Mouse (Mus musculus): ENCODE measurements around the gene Kctd13. TPM values are rescaled to one million over a fixed set of nuclear protein-coding genes. Genes with fewer than 3 reads are reported as not detected.

Kctd13 gene
- total and polyA plus RNA-seq, 3 experiments: 19.0 to 40.4 (median 37.5) TPM

DNA sequence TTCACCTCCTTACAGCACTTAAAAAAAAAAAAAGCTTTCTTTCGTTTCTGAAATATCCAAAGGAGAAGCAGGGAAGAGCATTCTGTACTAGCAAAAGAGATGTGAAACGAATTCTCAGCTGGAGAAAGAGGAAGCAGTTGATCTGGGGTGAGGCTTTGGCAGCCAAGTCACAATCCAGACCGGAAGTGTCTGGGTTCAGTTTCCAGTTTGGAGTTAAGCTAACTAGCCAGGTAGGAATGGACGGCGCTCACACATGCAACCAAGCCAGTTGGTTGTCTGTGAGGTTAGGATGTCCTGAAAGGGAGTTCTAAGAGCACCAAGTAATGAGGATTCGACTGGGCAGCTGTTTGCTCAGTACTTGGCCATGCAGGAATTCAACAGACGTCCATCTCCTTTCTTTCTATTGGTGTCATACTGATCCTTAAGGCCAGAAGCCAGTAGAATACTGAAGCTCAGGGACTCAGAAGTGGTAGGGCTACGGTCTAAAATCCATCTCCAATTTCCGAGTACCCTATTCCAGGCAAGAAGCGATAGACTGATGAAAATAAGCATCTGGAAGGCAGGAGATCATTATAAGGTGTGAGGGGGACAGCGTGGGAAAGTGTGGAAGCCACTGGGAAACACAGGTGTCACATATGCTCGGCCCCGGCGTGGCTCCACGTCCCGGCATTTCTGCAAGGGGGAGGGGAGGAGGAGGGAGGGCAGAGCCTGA is 31.1 kb upstream of the Kctd13 start (continued):
- no peak for TF ChIP-seq KAT2A (IDR thresholded peaks at IDR 0.05; ENCODE audit: insufficient replicate concordance, low read length)
- TF ChIP-seq IRF4 (IDR thresholded peaks at IDR 0.05; ENCODE audit: low read depth, low read length): peak; percentile 69
- TF ChIP-seq ZMIZ1 (IDR thresholded peaks at IDR 0.05; ENCODE audit: low read depth, low read length): no peak
- TF ChIP-seq CHD2 (IDR thresholded peaks at IDR 0.05; ENCODE audit: low read length): no peak
- TF ChIP-seq USF2 (conservative IDR thresholded peaks at IDR 0.05; ENCODE audit: low read depth, low read length): no peak
- TF ChIP-seq MAX (IDR thresholded peaks at IDR 0.05; ENCODE audit: low read length): peak; percentile 59; the same call in 1 of the 2 replicates
- no peak for TF ChIP-seq ZC3H11A (IDR thresholded peaks at IDR 0.05; ENCODE audit: low read depth, low read length)
- no peak for TF ChIP-seq ZKSCAN1 (IDR thresholded peaks at IDR 0.05; ENCODE audit: borderline replicate concordance, low read depth, low read length)
- TF ChIP-seq JUN (IDR thresholded peaks at IDR 0.05; ENCODE audit: insufficient read depth, low read depth, low read length): no peak
- no peak for TF ChIP-seq USF1 (IDR thresholded peaks at IDR 0.05; ENCODE audit: low read depth, low read length)
- no peak for TF ChIP-seq CTCF (conservative IDR thresholded peaks at IDR 0.05 in 1 of 2, IDR thresholded peaks at IDR 0.05 in 1 of 2; ENCODE audit: low read depth in 2 of 2, low read length in 2 of 2)
- TF ChIP-seq SMC3 (IDR thresholded peaks at IDR 0.05; ENCODE audit: low read depth, low read length): no peak
- no peak for TF ChIP-seq NRF1 (IDR thresholded peaks at IDR 0.05; ENCODE audit: low read depth, low read length)
- no peak for TF ChIP-seq PAX5 (IDR thresholded peaks at IDR 0.05; ENCODE audit: low read length)

DNA sequence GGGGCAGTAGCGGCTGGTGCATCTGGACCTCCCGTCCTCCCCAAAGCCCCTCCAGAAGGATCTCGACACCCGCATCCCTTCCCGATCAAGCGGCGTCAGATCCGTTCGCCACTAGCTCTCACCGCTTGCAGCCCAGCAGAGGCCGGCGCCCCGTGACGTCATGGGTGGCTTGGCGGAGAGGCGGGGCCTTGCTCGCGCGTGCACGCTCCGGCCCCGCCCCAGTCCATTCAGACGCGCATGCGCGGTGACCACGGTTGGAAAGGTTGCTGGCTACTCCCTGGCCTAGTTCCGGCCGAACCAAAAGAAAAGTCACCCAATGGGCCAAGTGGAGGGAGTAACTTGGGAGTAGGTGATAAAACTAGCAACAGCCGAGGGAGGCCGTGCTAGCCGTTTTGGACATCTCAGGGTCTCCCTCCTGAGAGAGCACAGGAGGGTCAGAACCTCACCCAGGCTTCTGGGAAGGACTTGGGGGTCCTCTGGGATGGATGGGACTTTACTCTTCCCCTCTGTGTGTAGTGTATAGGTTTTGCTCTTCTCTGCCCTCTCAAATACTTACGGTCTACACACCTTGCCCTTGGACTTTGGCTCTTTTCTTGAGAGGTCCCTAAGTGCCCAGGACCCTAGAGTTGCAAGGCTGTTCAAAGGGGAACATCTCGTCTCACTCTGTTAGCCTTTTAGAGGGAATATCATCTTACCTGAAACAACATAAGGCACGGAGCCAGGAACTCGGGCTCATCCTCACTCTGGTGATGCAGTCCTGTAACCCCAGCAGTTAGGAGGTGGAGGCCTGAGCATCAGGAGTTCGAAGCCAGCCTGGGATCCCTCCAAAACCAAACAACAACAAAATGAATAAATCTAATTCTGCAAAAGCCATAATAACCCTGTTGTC is 30.3 kb upstream of the Kctd13 start:
- Histone ChIP-seq H3K9ac (ENCODE audit: insufficient read depth, low read depth) (peak overlapping the region; percentile 74), H3K36me3 (replicated peaks in 1 of 2; ENCODE audit: control insufficient read depth in 1 of 2, insufficient read depth in 1 of 2, low read length in 1 of 2) (peaks cover 0 to 21% of the 10 kb centered on the region in 2 experiments), H3K27me3 (replicated peaks) (no peaks in the 10 kb centered on the region), H3K27ac (ENCODE audit: insufficient read depth, low read depth) (peak overlapping the region; percentile 54), H3K79me2 (replicated peaks; ENCODE audit: control insufficient read depth, extremely low read depth, insufficient read depth, poor library complexity, severe bottlenecking) (no peaks in the 10 kb centered on the region), H3K4me1 (ENCODE audit: control insufficient read depth in 1 of 2, insufficient read depth in 2 of 2) (peaks cover 11 to 21% of the 10 kb centered on the region in 2 experiments), H3K4me3 (replicated peaks in 1 of 3; ENCODE audit: low read depth in 2 of 3, low read length in 2 of 3, poor library complexity in 1 of 3) (peak overlapping the region; percentile 84 to 87 (median 87)), H3K4me2 (ENCODE audit: insufficient read depth, low read depth, poor library complexity, severe bottlenecking) (peak overlapping the region; percentile 89), H3K9me3 (replicated peaks; ENCODE audit: low read length) (no peaks in the 10 kb centered on the region)
- peak; percentile 91 for DNase-seq (ENCODE audit: extremely low read depth)
- dilution Hi-C loops (cut with MboI; ENCODE audit: extremely low pct_ligation_motif_present, extremely low pct_unique_long_range_greater_than_20kb, low sequenced_read_pairs): no loop called here
- in situ Hi-C loops (cut with MboI; ENCODE audit: low pct_ligation_motif_present, low pct_unique_long_range_greater_than_20kb, low sequenced_read_pairs): loop anchor here (10.0 kb wide), 1 partner anchor 194 kb away; the partner anchor contains the start of gene Coro1a
- TF ChIP-seq EP300 (IDR thresholded peaks at IDR 0.05; ENCODE audit: low read length): no peak
- TF ChIP-seq ETS1 (conservative IDR thresholded peaks at IDR 0.05; ENCODE audit: low read depth, low read length): no peak
- TF ChIP-seq PAX5 (IDR thresholded peaks at IDR 0.05; ENCODE audit: low read length): no peak
- no peak for TF ChIP-seq JUND (conservative IDR thresholded peaks at IDR 0.05; ENCODE audit: low read depth, low read length)
- TF ChIP-seq SMC3 (IDR thresholded peaks at IDR 0.05; ENCODE audit: low read depth, low read length): no peak
- TF ChIP-seq MAZ (IDR thresholded peaks at IDR 0.05; ENCODE audit: low read depth, low read length): 0 out of 2 replicates have a peak, but pooled peaks have one; percentile 35
- TF ChIP-seq BHLHE40 (IDR thresholded peaks at IDR 0.05; ENCODE audit: low read depth, low read length): peak; percentile 58
- TF ChIP-seq ZC3H11A (IDR thresholded peaks at IDR 0.05; ENCODE audit: low read depth, low read length): no peak
- TF ChIP-seq CTCF (conservative IDR thresholded peaks at IDR 0.05 in 1 of 2, IDR thresholded peaks at IDR 0.05 in 1 of 2; ENCODE audit: low read depth in 2 of 2, low read length in 2 of 2): no peak
- TF ChIP-seq USF1 (IDR thresholded peaks at IDR 0.05; ENCODE audit: low read depth, low read length): no peak
- TF ChIP-seq UBTF (IDR thresholded peaks at IDR 0.05; ENCODE audit: low read depth, low read length): no peak
- TF ChIP-seq IRF4 (IDR thresholded peaks at IDR 0.05; ENCODE audit: low read depth, low read length): 0 out of 2 replicates have a peak, but pooled peaks have one; percentile 50
- no peak for TF ChIP-seq CHD2 (IDR thresholded peaks at IDR 0.05; ENCODE audit: low read length)
- no peak for TF ChIP-seq USF2 (conservative IDR thresholded peaks at IDR 0.05; ENCODE audit: low read depth, low read length)
- no peak for TF ChIP-seq RAD21 (IDR thresholded peaks at IDR 0.05; ENCODE audit: low read depth, low read length)
- peak; percentile 77 for TF ChIP-seq POLR2A (IDR thresholded peaks at IDR 0.05; ENCODE audit: low read depth, low read length)
- peak; percentile 64 for TF ChIP-seq HCFC1 (IDR thresholded peaks at IDR 0.05; ENCODE audit: low read depth, low read length)
- no peak for TF ChIP-seq KAT2A (IDR thresholded peaks at IDR 0.05; ENCODE audit: insufficient replicate concordance, low read length)
- peak; percentile 72 for TF ChIP-seq NELFE (IDR thresholded peaks at IDR 0.05; ENCODE audit: low read depth, low read length)
- no peak for TF ChIP-seq SIN3A (IDR thresholded peaks at IDR 0.05; ENCODE audit: low read length)
- TF ChIP-seq MXI1 (IDR thresholded peaks at IDR 0.05; ENCODE audit: low read depth, low read length): peak; percentile 13; the same call in 1 of the 2 replicates
- TF ChIP-seq TCF12 (IDR thresholded peaks at IDR 0.05; ENCODE audit: low read depth, low read length): peak; percentile 79
- peak; percentile 99 for TF ChIP-seq NRF1 (IDR thresholded peaks at IDR 0.05; ENCODE audit: low read depth, low read length)
- TF ChIP-seq E2F4 (IDR thresholded peaks at IDR 0.05; ENCODE audit: insufficient replicate concordance, low read depth, low read length): no peak
- no peak for TF ChIP-seq ZKSCAN1 (IDR thresholded peaks at IDR 0.05; ENCODE audit: borderline replicate concordance, low read depth, low read length)
- no peak for TF ChIP-seq POLR2AphosphoS2 (IDR thresholded peaks at IDR 0.05; ENCODE audit: low read depth, low read length)
- TF ChIP-seq TBP (conservative IDR thresholded peaks at IDR 0.05; ENCODE audit: low read depth, low read length): 0 out of 2 replicates have a peak, but pooled peaks have one; percentile 64
- TF ChIP-seq MAX (IDR thresholded peaks at IDR 0.05; ENCODE audit: low read length): peak; percentile 35; the same call in 1 of the 2 replicates
- no peak for TF ChIP-seq MEF2A (IDR thresholded peaks at IDR 0.05; ENCODE audit: borderline replicate concordance, low read depth, low read length)

All from CH12.LX (cell line).